Mouse (Mus musculus): Measurements from ENCODE around the gene Dera. TPM values are rescaled to one million over a fixed set of nuclear protein-coding genes. Genes with fewer than 3 reads are reported as not detected.

Dera gene
- total and polyA plus RNA-seq, 3 experiments = 47.6 to 69.4 (median 51.2) TPM

DNA sequence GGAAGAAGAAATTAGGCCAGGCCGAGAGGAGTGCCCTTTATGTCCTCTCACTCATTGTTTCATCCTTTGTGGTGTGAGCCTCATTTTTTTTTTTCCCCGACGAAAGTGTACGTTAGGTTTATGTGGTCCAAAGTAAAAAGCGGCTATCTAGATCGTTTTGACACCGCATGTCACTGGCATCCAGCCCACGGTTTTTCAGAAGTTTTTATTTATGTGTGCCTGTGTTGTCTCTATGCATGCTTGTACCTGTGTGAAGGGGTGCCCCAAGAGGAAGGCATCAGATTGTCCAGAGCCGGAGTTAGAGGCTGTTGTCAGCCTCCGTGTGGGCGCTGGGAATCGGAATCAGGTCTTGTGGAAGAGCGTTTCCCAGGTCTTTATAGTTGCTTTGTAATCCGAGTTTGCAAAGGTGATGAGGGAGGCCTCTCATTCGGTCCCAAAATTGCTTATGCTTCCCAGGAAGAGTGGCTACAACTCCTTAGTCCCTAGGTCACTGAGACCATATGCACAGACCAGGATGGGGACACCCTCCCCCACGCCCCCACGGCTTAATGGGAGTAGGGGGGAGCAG is 18.6 kb upstream of the Dera start:
- Histone ChIP-seq H3K36me3 (replicated peaks) (peaks cover 38% of the 10 kb centered on the region), H3K4me1 (ENCODE audit: insufficient read depth, low read depth, low read length) (peaks cover 15% of the 10 kb centered on the region), H3K4me3 (ENCODE audit: low read depth, low read length) (peak overlapping the region; percentile 99), H3K9me3 (replicated peaks) (no peaks in the 10 kb centered on the region), H3K27me3 (ENCODE audit: insufficient read depth, low read length) (no peaks in the 10 kb centered on the region)
- TF ChIP-seq POLR2AphosphoS5 (IDR thresholded peaks at IDR 0.05; ENCODE audit: insufficient replicate concordance, low read depth, low read length) (no peak), GATA1 (IDR thresholded peaks at IDR 0.05; ENCODE audit: borderline replicate concordance, low read length) (no peak), CTCF (IDR thresholded peaks at IDR 0.05; ENCODE audit: low read depth, low read length) (no peak), TAL1 (conservative IDR thresholded peaks at IDR 0.05; ENCODE audit: low read depth, low read length) (no peak), GATA2 (IDR thresholded peaks at IDR 0.05; ENCODE audit: borderline replicate concordance, low read depth, low read length) (no peak)
- DNase-seq (ENCODE audit: low spot score) (no peak), ATAC-seq (ENCODE audit: extremely low read depth, insufficient number of reproducible peaks, low FRiP score, poor library complexity, severe bottlenecking) (0 out of 2 replicates have a peak, but pooled peaks have one; percentile 22)

DNA sequence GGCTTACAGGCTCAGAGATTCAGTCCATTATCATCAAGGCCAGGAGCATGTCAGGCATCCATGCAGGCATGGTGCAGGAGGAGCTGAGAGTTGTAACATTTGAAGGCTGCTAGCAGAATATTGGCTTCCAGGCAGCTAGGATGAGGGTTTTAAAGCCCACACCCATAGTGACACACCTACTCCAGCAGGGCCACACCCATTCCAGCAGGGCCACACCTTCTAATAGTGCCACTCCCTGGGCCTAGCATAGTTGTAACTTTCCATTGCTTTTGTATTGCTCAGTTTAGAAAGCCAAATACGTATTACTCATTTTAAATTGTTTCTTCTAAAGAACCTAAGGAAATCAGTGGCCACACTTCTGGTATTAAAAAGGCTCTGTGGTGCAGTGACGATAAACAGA is 13.4 kb upstream of the Dera start:
- Histone ChIP-seq H3K27me3 (ENCODE audit: insufficient read depth, low read length) (no peaks in the 10 kb centered on the region), H3K4me3 (ENCODE audit: low read depth, low read length) (no peak overlapping the region), H3K4me1 (ENCODE audit: insufficient read depth, low read depth, low read length) (peaks cover 10% of the 10 kb centered on the region), H3K36me3 (replicated peaks) (peaks cover 84% of the 10 kb centered on the region), H3K9me3 (replicated peaks) (no peaks in the 10 kb centered on the region)
- DNase-seq (ENCODE audit: low spot score) (no peak), ATAC-seq (ENCODE audit: extremely low read depth, insufficient number of reproducible peaks, low FRiP score, poor library complexity, severe bottlenecking) (no peak)
- TF ChIP-seq TAL1 (conservative IDR thresholded peaks at IDR 0.05; ENCODE audit: low read depth, low read length) = no peak
- no peak for TF ChIP-seq CTCF (IDR thresholded peaks at IDR 0.05; ENCODE audit: low read depth, low read length)
- no peak for TF ChIP-seq POLR2AphosphoS5 (IDR thresholded peaks at IDR 0.05; ENCODE audit: insufficient replicate concordance, low read depth, low read length)
- no peak for TF ChIP-seq GATA1 (IDR thresholded peaks at IDR 0.05; ENCODE audit: borderline replicate concordance, low read length)

DNA sequence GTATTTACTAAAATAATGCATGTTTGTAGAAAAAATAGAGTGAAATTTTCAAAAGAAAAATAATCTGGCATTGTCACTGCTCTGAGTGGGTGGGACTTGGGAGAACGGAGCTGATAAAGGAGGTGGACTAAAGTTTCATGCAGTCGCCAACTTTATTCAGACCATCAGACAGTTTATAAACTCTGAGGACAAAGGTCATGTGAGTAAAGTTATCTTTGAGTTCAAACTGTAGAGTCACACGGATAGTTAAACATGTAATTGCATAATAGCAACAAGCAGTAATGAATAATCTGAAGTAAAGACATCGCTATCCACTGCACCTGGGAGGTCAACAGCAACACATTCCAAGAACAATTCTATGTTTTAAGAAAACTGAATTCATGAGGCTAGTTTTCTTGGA is 9.6 kb upstream of the Dera start:
- Histone ChIP-seq H3K36me3 (replicated peaks) (peaks cover 86% of the 10 kb centered on the region), H3K4me1 (ENCODE audit: insufficient read depth, low read depth, low read length) (no peaks in the 10 kb centered on the region; the same call in 1 of the 2 replicates), H3K27me3 (ENCODE audit: insufficient read depth, low read length) (no peaks in the 10 kb centered on the region), H3K9me3 (replicated peaks) (no peaks in the 10 kb centered on the region), H3K4me3 (ENCODE audit: low read depth, low read length) (no peak overlapping the region)
- no peak for TF ChIP-seq TAL1 (conservative IDR thresholded peaks at IDR 0.05; ENCODE audit: low read depth, low read length)
- TF ChIP-seq CTCF (IDR thresholded peaks at IDR 0.05; ENCODE audit: low read depth, low read length) = no peak
- TF ChIP-seq GATA1 (IDR thresholded peaks at IDR 0.05; ENCODE audit: borderline replicate concordance, low read length) = no peak
- no peak for TF ChIP-seq POLR2AphosphoS5 (IDR thresholded peaks at IDR 0.05; ENCODE audit: insufficient replicate concordance, low read depth, low read length)
- no peak for TF ChIP-seq GATA2 (IDR thresholded peaks at IDR 0.05; ENCODE audit: borderline replicate concordance, low read depth, low read length)
- no peak for ATAC-seq (ENCODE audit: extremely low read depth, insufficient number of reproducible peaks, low FRiP score, poor library complexity, severe bottlenecking)
- DNase-seq (ENCODE audit: low spot score) = no peak

DNA sequence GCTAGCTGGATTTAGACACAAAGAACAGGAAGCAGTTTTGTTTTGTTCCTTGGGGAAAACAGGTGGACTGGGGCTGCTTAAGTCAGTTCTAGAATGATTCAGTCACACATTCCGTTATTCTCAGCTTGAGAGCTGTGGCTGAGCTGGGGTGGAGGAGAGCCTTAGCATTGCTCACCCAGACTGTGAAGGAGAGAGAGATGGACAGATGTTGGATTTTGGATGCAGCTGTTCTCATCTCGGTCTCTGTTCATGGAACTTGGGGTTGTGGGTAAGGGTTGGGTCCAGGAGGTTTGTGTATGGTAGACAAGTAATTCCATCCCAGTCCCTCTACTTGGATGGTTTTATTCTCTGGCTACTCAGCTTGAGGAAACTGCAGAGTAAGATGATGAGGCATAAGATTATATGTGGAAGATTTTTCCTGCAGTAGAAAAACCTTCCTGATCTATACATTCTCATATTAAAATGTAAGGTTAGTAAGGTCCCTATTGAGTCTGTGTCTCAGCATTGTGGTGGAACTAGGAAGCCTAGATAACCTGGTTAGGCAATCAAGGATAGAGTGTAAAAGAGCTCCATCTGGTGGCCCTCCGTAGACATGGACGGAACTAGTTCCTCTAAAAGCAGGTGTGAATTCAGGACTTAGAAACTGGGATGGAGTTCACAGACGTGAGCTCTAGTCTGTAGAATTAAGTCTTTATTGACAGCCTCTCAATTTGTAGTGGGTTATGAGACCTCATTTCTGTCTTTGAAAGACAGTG is 7.0 kb upstream of the Dera start:
- TF ChIP-seq POLR2AphosphoS5 (IDR thresholded peaks at IDR 0.05; ENCODE audit: insufficient replicate concordance, low read depth, low read length) (no peak), CTCF (IDR thresholded peaks at IDR 0.05; ENCODE audit: low read depth, low read length) (no peak), TAL1 (conservative IDR thresholded peaks at IDR 0.05; ENCODE audit: low read depth, low read length) (no peak), GATA1 (IDR thresholded peaks at IDR 0.05; ENCODE audit: borderline replicate concordance, low read length) (no peak), GATA2 (IDR thresholded peaks at IDR 0.05; ENCODE audit: borderline replicate concordance, low read depth, low read length) (no peak)
- Histone ChIP-seq H3K4me3 (ENCODE audit: low read depth, low read length) (no peak overlapping the region), H3K36me3 (replicated peaks) (peaks cover 82% of the 10 kb centered on the region), H3K4me1 (ENCODE audit: insufficient read depth, low read depth, low read length) (peaks cover under 1% of the 10 kb centered on the region; the same call in 1 of the 2 replicates), H3K9me3 (replicated peaks) (no peaks in the 10 kb centered on the region), H3K27me3 (ENCODE audit: insufficient read depth, low read length) (no peaks in the 10 kb centered on the region)
- peak; percentile 46 for ATAC-seq (ENCODE audit: extremely low read depth, insufficient number of reproducible peaks, low FRiP score, poor library complexity, severe bottlenecking)
- DNase-seq (ENCODE audit: low spot score) = no peak

DNA sequence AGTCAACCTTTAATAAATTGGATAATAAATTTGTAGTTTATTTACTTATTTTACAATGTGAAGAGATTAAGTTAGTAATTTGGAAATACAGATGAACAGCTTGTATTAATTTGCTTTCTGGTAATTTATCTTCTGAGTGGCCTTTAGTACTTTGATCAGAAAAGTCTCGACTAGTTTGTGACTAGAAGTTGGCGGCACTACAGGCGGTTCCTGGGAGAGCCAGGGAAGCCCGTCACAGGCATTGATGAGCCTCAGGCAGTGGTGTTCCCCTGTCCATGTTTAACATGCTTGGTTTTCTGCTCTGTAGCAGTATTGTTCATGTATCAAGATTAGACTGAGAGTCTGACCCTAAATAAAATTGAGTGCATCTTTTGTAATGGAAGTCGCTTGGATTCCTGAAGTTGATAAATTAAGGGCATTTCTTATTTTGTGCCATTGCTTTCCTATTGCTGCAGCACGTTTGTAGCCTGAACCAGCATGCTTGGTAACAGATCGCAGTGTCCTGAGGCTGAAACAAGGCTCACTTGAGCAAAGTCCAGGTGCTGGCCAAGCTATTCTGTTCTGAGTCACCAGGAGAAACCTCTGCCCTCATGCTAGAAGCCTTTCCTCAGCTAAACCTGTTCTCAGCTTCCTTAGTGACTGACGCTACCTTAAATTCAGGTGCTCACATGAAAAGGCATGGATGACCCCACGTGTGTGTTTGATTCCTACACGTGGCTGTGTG is 2.6 kb upstream of the Dera start:
- peaks cover 13% of the 10 kb centered on the region; the same call in 1 of the 2 replicates for H3K4me1 ChIP-seq (ENCODE audit: insufficient read depth, low read depth, low read length)
- ATAC-seq (ENCODE audit: extremely low read depth, insufficient number of reproducible peaks, low FRiP score, poor library complexity, severe bottlenecking) (no peak), DNase-seq (ENCODE audit: low spot score) (no peak)
- peaks cover 55% of the 10 kb centered on the region for H3K36me3 ChIP-seq (replicated peaks)
- H3K4me3 ChIP-seq (ENCODE audit: low read depth, low read length) = no peak overlapping the region
- no peaks in the 10 kb centered on the region for H3K9me3 ChIP-seq (replicated peaks)
- no peak for TF ChIP-seq GATA1 (IDR thresholded peaks at IDR 0.05; ENCODE audit: borderline replicate concordance, low read length)
- no peak for TF ChIP-seq CTCF (IDR thresholded peaks at IDR 0.05; ENCODE audit: low read depth, low read length)
- TF ChIP-seq GATA2 (IDR thresholded peaks at IDR 0.05; ENCODE audit: borderline replicate concordance, low read depth, low read length) = no peak
- TF ChIP-seq POLR2AphosphoS5 (IDR thresholded peaks at IDR 0.05; ENCODE audit: insufficient replicate concordance, low read depth, low read length) = no peak
- no peak for TF ChIP-seq TAL1 (conservative IDR thresholded peaks at IDR 0.05; ENCODE audit: low read depth, low read length)
- no peaks in the 10 kb centered on the region for H3K27me3 ChIP-seq (ENCODE audit: insufficient read depth, low read length)

DNA sequence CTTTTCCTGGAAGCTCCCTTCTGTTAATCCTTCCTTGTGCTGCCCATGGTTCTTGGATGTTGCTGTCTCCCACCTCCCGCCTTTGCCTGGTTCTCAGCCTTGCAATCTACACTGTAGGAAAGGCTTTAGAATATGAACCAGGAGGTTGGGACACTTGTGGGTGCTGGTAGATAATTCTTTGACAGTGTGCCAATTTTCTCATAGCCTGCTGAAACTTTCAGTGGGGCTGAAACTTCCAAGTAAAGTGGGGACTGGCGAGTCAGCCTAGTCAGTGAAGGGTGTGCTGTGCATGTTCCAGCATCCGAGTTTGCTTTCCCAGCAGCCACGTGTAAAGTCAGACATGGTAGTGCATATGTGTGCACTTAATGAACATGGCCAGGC is 2.1 kb upstream of the Dera start:
- Histone ChIP-seq H3K27me3 (ENCODE audit: insufficient read depth, low read length) (no peaks in the 10 kb centered on the region), H3K4me1 (ENCODE audit: insufficient read depth, low read depth, low read length) (peaks cover 13% of the 10 kb centered on the region; the same call in 1 of the 2 replicates), H3K9me3 (replicated peaks) (no peaks in the 10 kb centered on the region), H3K4me3 (ENCODE audit: low read depth, low read length) (no peak overlapping the region), H3K36me3 (replicated peaks) (peaks cover 55% of the 10 kb centered on the region)
- ATAC-seq (ENCODE audit: extremely low read depth, insufficient number of reproducible peaks, low FRiP score, poor library complexity, severe bottlenecking) (no peak), DNase-seq (ENCODE audit: low spot score) (no peak)
- TF ChIP-seq GATA1 (IDR thresholded peaks at IDR 0.05; ENCODE audit: borderline replicate concordance, low read length) (no peak), POLR2AphosphoS5 (IDR thresholded peaks at IDR 0.05; ENCODE audit: insufficient replicate concordance, low read depth, low read length) (no peak), CTCF (IDR thresholded peaks at IDR 0.05; ENCODE audit: low read depth, low read length) (no peak), GATA2 (IDR thresholded peaks at IDR 0.05; ENCODE audit: borderline replicate concordance, low read depth, low read length) (no peak), TAL1 (conservative IDR thresholded peaks at IDR 0.05; ENCODE audit: low read depth, low read length) (no peak)
